Mouse (Mus musculus): ENCODE results near the gene Recql5.
A peak's percentile ranks its signal among the peaks of the same experiment; 100 is the strongest.

Gene Recql5

GRCm38 (mm10) chr11:115901338-115902161 lies 31.7 kb downstream of the Recql5 start:
- DNase-seq (ENCODE audit: low spot score), result no peak

- no peak for DNase-seq (ENCODE audit: low spot score)
Measured at GRCm38 (mm10) chr11:115900561-115901337, 32.5 kb downstream of the Recql5 start.

GRCm38 (mm10) chr11:115899486-115900266 lies 33.6 kb downstream of the Recql5 start, which contains the start of gene Smim5:
TSS of gene Smim5 (plus strand) at chr11:115899966.
- no peak for DNase-seq (ENCODE audit: low spot score)

DNA sequence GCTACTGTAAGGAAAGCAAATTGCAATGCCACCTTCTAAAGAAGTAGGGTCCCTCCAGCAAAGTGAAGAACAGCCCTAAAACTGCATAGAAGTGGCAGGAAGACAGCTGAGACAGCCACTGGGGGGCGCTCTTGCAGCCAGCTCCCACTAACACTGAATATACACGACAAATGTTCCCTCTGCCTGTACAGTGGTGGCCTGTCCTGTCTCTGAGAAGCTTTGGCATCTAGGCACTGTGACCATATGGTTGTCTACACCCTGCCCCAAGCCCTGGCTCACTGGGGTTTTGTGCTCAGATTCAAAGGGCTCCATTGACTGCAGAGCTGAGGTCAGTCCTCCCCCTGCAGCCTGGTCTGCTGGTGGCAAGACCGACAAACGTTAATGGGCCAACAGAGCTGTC lies 34.4 kb downstream of the Recql5 start:
- peak; percentile 79 for DNase-seq (ENCODE audit: low spot score)

DNA sequence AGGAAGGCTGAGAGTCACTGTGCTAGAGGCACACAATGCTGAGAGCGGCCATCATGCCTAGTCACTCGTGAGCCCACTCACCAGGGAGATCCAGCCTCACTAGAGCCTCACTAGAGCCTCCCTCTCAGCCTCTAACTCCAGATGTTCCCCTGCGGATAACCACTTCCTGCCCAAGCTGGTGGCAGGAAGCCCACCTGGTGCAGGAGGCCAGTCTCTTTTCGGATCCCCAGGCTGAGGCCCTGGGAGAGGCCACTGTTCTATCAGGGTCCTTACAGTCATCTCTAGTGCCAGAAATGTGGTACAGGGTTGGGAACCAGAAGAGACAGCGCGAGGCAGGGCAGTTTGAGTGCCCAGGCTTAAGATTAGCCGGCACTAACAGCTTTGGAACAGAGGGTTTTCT lies 34.8 kb downstream of the Recql5 start:
- no peak for DNase-seq (ENCODE audit: low spot score)

GRCm38 (mm10) chr11:115894755-115895520 lies 38.3 kb downstream of the Recql5 start:
- no peak for DNase-seq (ENCODE audit: low spot score)

DNA sequence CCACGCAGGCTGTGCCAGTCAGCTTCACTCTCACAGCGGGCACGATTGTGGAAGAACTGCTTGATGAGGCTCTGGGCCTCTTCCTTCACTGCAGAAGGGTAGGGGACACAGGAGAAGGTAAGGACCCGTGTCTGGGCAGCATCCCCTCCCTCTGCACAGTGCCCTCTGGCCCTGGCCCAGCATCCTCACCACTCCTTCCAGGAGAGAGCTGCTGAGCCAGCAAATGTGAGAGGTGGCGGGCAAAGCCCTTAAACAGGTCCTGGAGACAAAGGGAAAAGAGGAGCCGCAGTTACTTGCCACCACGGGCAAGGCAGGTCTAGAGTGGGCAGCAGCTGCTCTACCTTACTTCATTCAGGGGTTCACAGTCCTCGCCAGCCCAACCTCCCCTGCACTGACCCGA lies 40.2 kb downstream of the Recql5 start:
- DNase-seq (ENCODE audit: low spot score), result no peak

DNA sequence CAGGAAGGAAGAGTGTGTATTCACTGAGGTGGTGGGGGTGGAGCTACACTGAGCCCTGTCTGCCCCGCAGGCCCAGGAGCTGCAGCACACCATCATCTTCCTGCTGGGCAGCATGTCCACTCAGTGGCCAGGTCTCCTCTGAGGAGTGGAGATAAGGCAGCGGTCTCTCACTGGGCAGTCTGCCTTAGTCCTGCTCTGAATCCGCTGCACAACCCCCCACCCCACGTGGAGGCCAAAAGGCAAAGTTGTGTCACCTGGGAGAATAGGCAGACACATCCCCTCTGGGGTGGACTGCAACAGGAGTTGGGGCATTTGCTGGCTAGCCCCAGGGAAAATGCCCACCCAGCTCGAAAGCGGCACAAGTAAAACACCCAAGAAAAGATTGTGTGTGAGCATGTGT lies 41.1 kb downstream of the Recql5 start:
- no peak for DNase-seq (ENCODE audit: low spot score)

DNA sequence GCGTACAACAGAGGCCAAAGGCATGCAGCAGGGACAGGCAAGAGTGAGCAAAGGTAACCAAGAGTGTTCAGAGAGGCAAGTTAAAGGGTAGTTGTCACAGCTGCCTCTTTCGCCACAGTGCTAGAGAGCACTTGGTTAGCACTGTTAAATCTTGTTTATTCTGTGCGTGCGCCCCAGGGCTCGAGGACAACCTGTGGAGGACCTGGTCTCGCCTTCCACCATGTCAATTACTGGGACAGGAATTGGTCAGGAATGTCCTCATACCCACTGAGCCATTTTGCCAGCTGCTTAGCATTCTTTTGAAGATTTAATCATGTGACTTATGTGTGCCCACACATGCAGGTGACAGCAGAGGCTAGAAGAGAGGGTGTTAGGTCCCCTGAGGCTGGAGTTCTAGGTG lies 44.1 kb downstream of the Recql5 start:
- no peak for DNase-seq (ENCODE audit: low spot score)

DNA sequence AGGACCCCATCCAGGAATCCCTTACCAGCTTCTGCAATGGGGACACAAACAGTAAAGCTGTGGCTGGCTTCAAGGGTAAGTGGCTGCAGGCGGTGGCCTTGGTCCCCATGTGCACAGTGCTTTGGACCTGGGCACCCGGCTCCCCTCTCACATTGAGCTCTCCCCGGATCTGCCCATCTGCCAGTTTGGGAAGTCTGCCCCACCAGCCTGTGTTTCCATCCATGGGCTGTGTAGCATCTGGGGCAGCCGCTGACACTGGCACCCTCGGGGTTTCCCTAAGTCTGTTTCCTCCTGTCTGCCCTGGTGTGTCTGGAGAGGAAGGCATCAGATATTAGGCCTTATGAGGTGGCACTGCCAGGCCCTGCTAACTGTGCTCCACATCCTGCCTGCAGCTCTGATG lies 45.3 kb downstream of the Recql5 start:
- no peak for DNase-seq (ENCODE audit: low spot score)

- no peak for DNase-seq (ENCODE audit: low spot score)
Measured at GRCm38 (mm10) chr11:115886446-115886845, 46.8 kb downstream of the Recql5 start.

DNA sequence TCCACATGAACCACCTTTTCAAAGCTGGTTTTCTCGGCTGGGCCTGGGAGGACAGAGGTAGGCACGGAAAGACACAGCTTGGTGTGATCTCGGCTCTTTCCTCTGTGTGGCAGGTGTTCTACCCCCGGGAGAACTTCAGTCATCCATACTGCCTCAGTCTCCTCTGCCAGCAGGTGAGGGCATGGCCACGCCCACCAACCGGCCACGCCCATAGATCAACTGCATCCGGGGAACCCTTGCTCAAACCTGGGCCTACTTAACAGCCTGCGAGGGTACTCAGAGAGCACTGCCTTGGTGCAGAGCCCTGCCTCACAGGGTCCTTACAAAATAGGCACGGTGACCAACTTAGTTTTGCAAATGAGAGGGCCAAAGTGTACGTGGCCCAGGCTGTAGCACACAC lies 48.0 kb downstream of the Recql5 start:
- no peak for DNase-seq (ENCODE audit: low spot score)

- no peak for DNase-seq (ENCODE audit: low spot score)
Measured at GRCm38 (mm10) chr11:115884361-115884760, 48.9 kb downstream of the Recql5 start.

DNA sequence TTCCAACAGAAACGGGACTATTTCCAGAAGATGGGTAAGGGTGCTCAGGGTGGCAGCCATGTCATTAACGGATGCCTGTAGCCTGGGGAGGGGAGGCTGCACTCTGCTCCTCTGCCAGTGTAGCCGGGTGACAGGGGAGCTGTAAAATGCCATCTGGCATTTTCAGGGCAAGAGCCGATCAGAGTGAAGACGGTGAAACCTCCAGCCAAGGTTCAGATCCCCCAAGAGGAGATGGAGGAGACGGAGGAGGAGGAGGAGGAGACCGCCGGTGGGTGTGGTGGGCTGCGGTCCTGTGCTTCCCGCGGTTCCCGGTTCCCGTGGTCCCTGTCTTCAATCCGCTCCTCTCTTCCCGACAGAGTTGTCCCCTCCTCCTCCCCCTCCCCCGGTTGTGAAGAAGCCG lies 50.0 kb downstream of the Recql5 start:
- DNase-seq (ENCODE audit: low spot score), result no peak

DNA sequence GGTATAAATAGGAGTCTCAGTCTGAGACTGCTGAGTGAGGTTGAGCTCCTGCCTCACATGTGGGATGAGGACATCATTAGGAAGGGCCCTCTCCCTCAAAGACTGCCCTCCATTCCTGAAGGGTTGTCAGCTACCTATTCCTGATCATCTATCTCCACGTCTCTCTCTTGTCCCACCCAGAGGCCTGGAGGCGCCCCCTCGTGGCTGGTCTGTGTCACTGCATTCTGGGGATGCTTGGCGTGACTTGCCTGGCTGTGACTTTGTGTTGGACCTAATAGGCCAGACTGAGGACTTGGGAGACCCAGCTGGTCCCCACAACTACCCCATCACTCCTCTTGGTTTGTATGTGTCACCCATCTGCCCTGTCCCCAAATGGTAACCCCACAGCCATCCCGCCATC lies 52.3 kb downstream of the Recql5 start:
- DNase-seq (ENCODE audit: low spot score), result no peak

DNA sequence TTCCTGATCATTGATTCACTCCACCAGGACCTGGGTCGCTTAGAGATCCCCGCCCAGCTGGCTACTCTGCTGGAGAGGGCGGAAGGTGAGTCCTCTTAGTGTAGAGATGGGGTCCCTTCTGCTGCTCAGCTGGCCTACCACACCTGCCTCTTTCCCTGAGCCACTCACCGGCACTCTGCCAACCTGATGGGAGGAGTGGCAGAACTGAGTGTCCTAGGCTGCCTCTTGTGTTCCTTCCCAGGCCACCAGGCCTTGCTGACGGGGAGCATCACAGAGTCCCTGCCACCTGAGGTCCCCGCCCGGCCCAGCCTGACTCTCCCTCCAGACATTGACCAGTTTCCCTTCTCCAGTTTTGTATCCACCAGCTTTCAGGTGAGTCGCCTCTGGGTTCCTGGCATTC lies 55.2 kb downstream of the Recql5 start:
- no peak for DNase-seq (ENCODE audit: low spot score)

- DNase-seq (ENCODE audit: low spot score), result no peak
Measured at GRCm38 (mm10) chr11:115877174-115877755, 56.0 kb downstream of the Recql5 start.

DNA sequence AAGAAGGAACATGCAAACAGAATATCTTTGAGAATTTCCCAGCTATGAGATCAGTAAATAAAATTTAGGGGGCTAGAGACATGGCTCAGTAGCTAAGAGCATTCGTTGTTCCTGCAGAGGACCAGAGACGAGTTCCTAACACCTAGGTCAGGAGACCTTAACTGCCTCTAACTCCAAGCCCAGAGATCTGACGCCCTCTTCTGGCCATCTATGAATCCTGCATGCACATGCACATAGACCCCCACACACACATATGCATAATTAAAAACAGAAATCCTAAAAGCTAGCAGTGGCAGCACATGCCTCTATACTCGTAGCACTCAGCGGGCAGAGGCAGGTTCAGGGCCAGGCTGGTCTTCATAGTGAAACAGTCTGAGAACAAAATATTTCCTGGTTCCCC lies 56.8 kb downstream of the Recql5 start:
- DNase-seq (ENCODE audit: low spot score), result no peak

- no peak for DNase-seq (ENCODE audit: low spot score)
Measured at GRCm38 (mm10) chr11:115875935-115876334, 57.3 kb downstream of the Recql5 start.

GRCm38 (mm10) chr11:115872437-115872836 lies 60.8 kb downstream of the Recql5 start:
- DNase-seq (ENCODE audit: low spot score), result no peak

- DNase-seq (ENCODE audit: low spot score), result no peak
Measured at GRCm38 (mm10) chr11:115869393-115869792, 63.9 kb downstream of the Recql5 start.

Data from left cerebral cortex, adult 11 months (tissue).